Mouse (Mus musculus) kidney, adult 2 months (tissue): Measurements from ENCODE around the gene Lrrc32. TPM values are rescaled to one million over a fixed set of nuclear protein-coding genes. Genes with fewer than 3 reads are reported as not detected.

Source experiments
- DNase-seq: peaks from one replicate; pipeline ENCODE4 v3.0.0; 2021
- H3K27ac ChIP-seq: fragments of 200-500 bp; 2 replicates; pipeline ENCODE4 v1.5.1; 2012; ENCODE audit warnings: low read depth, low read length, control low read depth, inconsistent platforms; ENCODE audit not compliant: insufficient read depth
- H3K27me3 ChIP-seq: fragments of 200-500 bp; replicated peaks from 2 replicates; pipeline ENCODE4 v1.6.1; 2012; ENCODE audit warnings: mild to moderate bottlenecking, moderate library complexity, low read length, inconsistent platforms; ENCODE audit not compliant: control insufficient read depth, insufficient read depth
- H3K36me3 ChIP-seq: fragments of 200-500 bp; 2 replicates; pipeline ENCODE4 v1.6.1; 2012; ENCODE audit warnings: mild to moderate bottlenecking, moderate library complexity, low read length, inconsistent platforms; ENCODE audit not compliant: control insufficient read depth, insufficient read depth
- H3K4me1 ChIP-seq: fragments of 200-500 bp; 2 replicates; pipeline ENCODE4 v1.6.1; 2011; ENCODE audit warnings: low read length; ENCODE audit not compliant: control insufficient read depth, insufficient read depth
- H3K4me3 ChIP-seq: fragments of 200-500 bp; 2 replicates; pipeline ENCODE4 v1.5.1; 2011; ENCODE audit warnings: mild to moderate bottlenecking, low read depth, low read length, control low read depth; ENCODE audit not compliant: insufficient read depth
- CTCF ChIP-seq: fragments of 200-500 bp; conservative IDR thresholded peaks from 2 replicates; pipeline ENCODE4 v1.5.1; 2011; ENCODE audit warnings: low read depth, mild to moderate bottlenecking, control low read depth, low read length, moderate library complexity, mixed read lengths; ENCODE audit not compliant: insufficient read depth, insufficient read length
- POLR2A ChIP-seq: fragments of 200-500 bp; IDR thresholded peaks from one replicate; pipeline ENCODE4 v1.6.1; 2011; ENCODE audit warnings: low read depth, low read length, control low read depth
- WGBS: fragments of 180-500 bp; shearing (Covaris S2); methylation state at CpG from one replicate; pipeline ENCODE4 v1.1.7; 2018; 5-methylcytosine and 5-hydroxymethylcytosine counted together
- polyA plus RNA-seq: library from polyadenylated mRNA; depleted of rRNA; stranded (reverse); fragments of >200 nt; gene quantifications from 2 replicates; pipeline ENCODE4 v1.2.3, GENCODE M21; 2012; rRNA removed

The Lrrc32 gene
- polyA plus RNA-seq: 22.1 and 24.7 TPM in 2 replicates

- 59% methylated on average over 6 of the region's 6 CpGs for WGBS
- Histone ChIP-seq H3K4me3 (peak within 1 kb of the TSS; percentile 80), H3K27ac (peak within 1 kb of the TSS; percentile 54), H3K36me3 (no peaks in the 10 kb centered on the region), H3K4me1 (no peaks in the 10 kb centered on the region), H3K27me3 (no peaks in the 10 kb centered on the region)
- TF ChIP-seq POLR2A (no peak), CTCF (no peak)
- no peak for DNase-seq
Measured at GRCm38 (mm10) chr7:98489131-98489530, at the start of gene Lrrc32. Lrrc32 (plus strand) TSS chr7:98489283.

GRCm38 (mm10) chr7:98439956-98440466, 49.1 kb upstream of the Lrrc32 start, which contains the start of gene Gucy2d:
Gucy2d (plus strand) TSS chr7:98440416.
- no peak for TF ChIP-seq POLR2A
- no peak for TF ChIP-seq CTCF
- no peaks in the 10 kb centered on the region for H3K36me3 ChIP-seq
- no peak within 1 kb of the TSS for H3K4me3 ChIP-seq
- H3K27ac ChIP-seq: no peak within 1 kb of the TSS
- DNase-seq: no peak
- 43% methylated on average over 10 of the region's 10 CpGs for WGBS
- H3K27me3 ChIP-seq: no peaks in the 10 kb centered on the region
- H3K4me1 ChIP-seq: no peaks in the 10 kb centered on the region

- H3K27ac ChIP-seq: no peak overlapping the region
- no peaks in the 10 kb centered on the region for H3K36me3 ChIP-seq
- TF ChIP-seq POLR2A: no peak
- no peak for TF ChIP-seq CTCF
- H3K4me3 ChIP-seq: no peak overlapping the region
- 69% methylated on average over 3 of the region's 3 CpGs for WGBS
- H3K27me3 ChIP-seq: no peaks in the 10 kb centered on the region
- no peak for DNase-seq
- H3K4me1 ChIP-seq: no peaks in the 10 kb centered on the region
Measured at GRCm38 (mm10) chr7:98446873-98447272, 42.2 kb upstream of the Lrrc32 start.

GRCm38 (mm10) chr7:98447585-98448308, 41.3 kb upstream of the Lrrc32 start:
- TF ChIP-seq CTCF (peak; percentile 52), POLR2A (no peak)
- H3K36me3 ChIP-seq: no peaks in the 10 kb centered on the region
- 52% methylated on average over 11 of the region's 11 CpGs for WGBS
- DNase-seq: peak; percentile 45
- H3K4me1 ChIP-seq: no peaks in the 10 kb centered on the region
- H3K27me3 ChIP-seq: no peaks in the 10 kb centered on the region
- H3K4me3 ChIP-seq: no peak overlapping the region
- no peak overlapping the region for H3K27ac ChIP-seq

- H3K36me3 ChIP-seq: no peaks in the 10 kb centered on the region
- no peak overlapping the region for H3K27ac ChIP-seq
- peak; percentile 11 for DNase-seq
- H3K27me3 ChIP-seq: no peaks in the 10 kb centered on the region
- no peaks in the 10 kb centered on the region for H3K4me1 ChIP-seq
- TF ChIP-seq POLR2A (no peak), CTCF (no peak)
- no peak overlapping the region for H3K4me3 ChIP-seq
- 81% methylated on average over 5 of the region's 5 CpGs for WGBS
Measured at GRCm38 (mm10) chr7:98448309-98448630, 40.8 kb upstream of the Lrrc32 start.

GRCm38 (mm10) chr7:98449696-98450095, 39.4 kb upstream of the Lrrc32 start:
- H3K27me3 ChIP-seq: no peaks in the 10 kb centered on the region
- no peak for TF ChIP-seq POLR2A
- TF ChIP-seq CTCF: no peak
- H3K36me3 ChIP-seq: no peaks in the 10 kb centered on the region
- no peak overlapping the region for H3K4me3 ChIP-seq
- no peak for DNase-seq
- H3K4me1 ChIP-seq: no peaks in the 10 kb centered on the region
- no peak overlapping the region for H3K27ac ChIP-seq
- 74% methylated on average over 9 of the region's 9 CpGs for WGBS

GRCm38 (mm10) chr7:98454397-98455120, 34.5 kb upstream of the Lrrc32 start:
- DNase-seq: no peak
- no peaks in the 10 kb centered on the region for H3K36me3 ChIP-seq
- no peak overlapping the region for H3K4me3 ChIP-seq
- WGBS: 63% methylated on average over 10 of the region's 10 CpGs
- H3K4me1 ChIP-seq: no peaks in the 10 kb centered on the region
- no peak overlapping the region for H3K27ac ChIP-seq
- no peaks in the 10 kb centered on the region for H3K27me3 ChIP-seq
- TF ChIP-seq CTCF: no peak
- no peak for TF ChIP-seq POLR2A
